Mouse (Mus musculus) gastrocnemius, adult 2 months (tissue): Measurements from ENCODE around the gene Large1. TPM values are rescaled to one million over a fixed set of nuclear protein-coding genes. Genes with fewer than 3 reads are reported as not detected.
"Not testable (repeated sequence)": the region's sequence is repeated elsewhere in the genome, so short reads cannot be mapped to it uniquely, and the experiment has no call there.

Source experiments
- DNase-seq: peaks from one replicate; pipeline ENCODE4 v3.0.0; 2022
- H3K27ac ChIP-seq: fragments of 200-600 bp; 2 replicates; pipeline ENCODE4 v1.8.1; 2022; ENCODE audit warnings: mild to moderate bottlenecking
- H3K4me3 ChIP-seq: fragments of 200-600 bp; 2 replicates; pipeline ENCODE4 v1.8.1; 2022; ENCODE audit warnings: mild to moderate bottlenecking, moderate library complexity
- CTCF ChIP-seq: fragments of 200-600 bp; IDR thresholded peaks from 2 replicates; pipeline ENCODE4 v1.8.1; 2022; ENCODE audit warnings: antibody characterized with exemption, mild to moderate bottlenecking, moderate library complexity
- intact Hi-C: fragments of 180-260 bp; cut with DNase I; formaldehyde crosslinking; loops from one replicate; pipeline ENCODE4 v1.15.1; 2025
- total RNA-seq, 2 experiments: library from RNA; stranded (reverse); gene quantifications; 2 replicates each; pipeline ENCODE4 v1.2.3; 2021

The Large1 gene
- total RNA-seq, 2 experiments from 2014 or later: 25.3 to 29.6 TPM

DNA sequence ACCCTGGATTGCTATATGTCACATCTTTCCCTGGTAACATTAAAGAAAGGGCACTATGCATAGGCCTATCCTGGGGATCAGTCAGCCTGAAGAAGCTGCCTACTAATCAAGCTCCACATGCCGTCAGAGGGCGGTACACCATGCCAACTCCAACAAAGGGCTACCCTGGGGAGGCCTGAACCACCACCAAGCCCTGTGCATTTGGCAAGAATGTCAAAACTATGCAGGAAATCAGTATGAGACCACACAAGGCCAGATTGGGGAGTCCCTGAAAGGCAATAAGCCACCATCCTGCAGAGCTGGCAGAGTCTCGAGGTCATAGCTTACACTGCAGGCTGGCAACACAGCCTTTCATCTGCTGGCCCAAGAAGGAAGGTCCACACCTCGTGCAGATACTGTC, 28.7 kb downstream of the Large1 start:
- TF ChIP-seq CTCF: no peak
- Histone ChIP-seq H3K27ac (0 out of 2 replicates have a peak overlapping the region, but pooled peaks have one; percentile 12), H3K4me3 (no peak overlapping the region)
- no peak for DNase-seq
- intact Hi-C loops: no loop called here

DNA sequence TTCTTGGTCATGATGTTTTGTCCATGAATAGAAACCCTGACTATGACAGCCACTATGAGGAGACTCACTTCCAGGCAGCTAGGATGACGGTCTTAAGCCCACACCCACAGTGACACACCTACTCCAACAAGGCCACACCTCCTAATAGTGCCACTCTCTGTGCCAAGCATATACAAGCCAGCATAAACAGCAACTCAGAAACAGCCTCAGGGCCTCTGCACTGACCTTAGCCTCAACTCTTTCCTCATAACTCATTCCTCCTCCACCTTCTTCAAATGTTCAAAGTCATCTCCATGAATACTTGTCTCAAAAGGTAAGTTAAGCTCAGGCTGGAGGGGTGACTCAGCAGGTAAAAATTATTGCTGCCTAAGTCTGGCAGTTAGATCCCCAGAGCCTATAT, 29.7 kb downstream of the Large1 start:
- no peak for DNase-seq
- no peak for TF ChIP-seq CTCF
- Histone ChIP-seq H3K4me3 (no peak overlapping the region), H3K27ac (no peak overlapping the region)
- intact Hi-C loops: no loop called here

DNA sequence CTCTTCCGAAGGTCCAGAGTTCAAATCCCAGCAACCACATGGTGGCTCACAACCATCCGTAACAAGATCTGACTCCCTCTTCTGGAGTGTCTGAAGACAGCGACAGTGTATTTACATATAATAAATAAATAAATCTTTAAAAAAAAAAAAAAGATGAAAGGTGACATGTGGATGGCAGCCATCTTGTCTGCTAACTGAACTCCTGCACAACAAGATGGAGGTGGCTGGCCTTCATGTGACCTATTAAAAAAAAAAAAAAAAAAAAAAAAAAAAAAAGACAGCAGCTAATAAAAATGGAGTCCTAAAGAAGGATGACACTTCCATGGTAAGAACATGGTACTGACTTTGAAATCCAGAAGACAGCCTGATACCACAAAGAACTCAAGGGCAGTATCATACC, 33.8 kb downstream of the Large1 start:
- H3K27ac ChIP-seq, intact Hi-C loops, H3K4me3 ChIP-seq, DNase-seq: not testable (repeated sequence)

DNA sequence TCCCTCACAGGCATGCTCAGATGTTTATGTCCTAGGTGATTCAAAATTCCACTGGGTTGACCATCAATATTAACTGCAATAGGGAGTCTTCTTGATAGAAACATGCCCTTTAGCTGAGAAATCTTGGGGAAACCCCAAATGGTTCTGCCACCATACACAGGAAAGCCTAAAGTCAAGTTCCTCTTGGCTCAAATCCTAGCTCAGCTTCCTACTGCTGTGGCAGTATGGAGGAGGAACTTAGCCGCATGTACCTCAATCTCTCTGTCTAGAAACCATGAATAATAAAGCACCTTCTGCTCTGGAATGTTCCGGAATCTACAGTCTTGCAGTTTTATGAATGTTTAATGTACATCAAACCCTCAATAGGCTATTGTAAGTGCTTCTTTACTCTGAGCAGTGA, 39.4 kb downstream of the Large1 start:
- H3K27ac ChIP-seq: peak overlapping the region; percentile 87
- H3K4me3 ChIP-seq: no peak overlapping the region
- no peak for DNase-seq
- intact Hi-C loops: no loop called here
- TF ChIP-seq CTCF: no peak

DNA sequence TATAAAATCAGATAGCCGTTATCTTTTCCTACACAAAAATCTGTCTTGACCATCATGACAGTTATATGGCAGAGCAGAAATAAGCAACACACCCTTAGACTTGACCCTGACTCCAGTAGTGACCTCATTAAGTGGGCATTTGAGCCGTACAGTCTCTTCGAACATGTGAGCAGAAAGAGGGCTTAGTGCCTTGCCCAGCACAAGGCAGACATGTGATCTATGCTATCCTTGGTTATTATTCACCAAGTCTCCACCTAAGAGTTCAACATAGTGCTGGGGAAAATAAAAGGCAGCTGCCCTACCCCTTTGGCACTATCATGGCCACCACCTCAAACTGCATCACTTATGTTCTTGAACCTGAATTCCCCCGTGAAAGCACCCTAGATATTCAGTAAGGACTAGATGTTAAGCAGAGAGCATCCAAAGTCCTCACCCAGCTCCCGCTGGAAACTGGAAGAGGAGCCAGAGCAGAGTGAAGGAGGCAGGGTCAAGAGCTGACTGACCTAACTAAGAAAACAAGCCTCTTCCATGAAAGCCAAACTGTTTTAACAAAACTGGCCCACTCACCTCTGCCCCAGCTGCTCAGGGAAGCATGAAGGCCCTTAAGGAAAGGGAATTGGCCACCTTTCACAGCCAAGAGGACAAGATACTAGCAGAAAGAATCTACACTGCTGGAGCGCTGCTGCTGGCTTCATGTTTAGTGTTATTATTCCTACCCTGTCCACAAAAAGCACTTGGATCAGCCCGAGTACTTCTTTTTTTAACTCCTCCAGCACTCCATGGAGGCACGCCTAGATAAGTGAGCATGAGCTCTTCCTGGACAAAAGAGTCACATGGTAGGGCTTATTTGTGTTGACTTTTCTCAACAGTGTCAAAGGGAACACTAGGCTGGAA, 40.4 kb downstream of the Large1 start:
- DNase-seq: peak; percentile 34
- TF ChIP-seq CTCF: no peak
- H3K27ac ChIP-seq: peak overlapping the region; percentile 87

DNA sequence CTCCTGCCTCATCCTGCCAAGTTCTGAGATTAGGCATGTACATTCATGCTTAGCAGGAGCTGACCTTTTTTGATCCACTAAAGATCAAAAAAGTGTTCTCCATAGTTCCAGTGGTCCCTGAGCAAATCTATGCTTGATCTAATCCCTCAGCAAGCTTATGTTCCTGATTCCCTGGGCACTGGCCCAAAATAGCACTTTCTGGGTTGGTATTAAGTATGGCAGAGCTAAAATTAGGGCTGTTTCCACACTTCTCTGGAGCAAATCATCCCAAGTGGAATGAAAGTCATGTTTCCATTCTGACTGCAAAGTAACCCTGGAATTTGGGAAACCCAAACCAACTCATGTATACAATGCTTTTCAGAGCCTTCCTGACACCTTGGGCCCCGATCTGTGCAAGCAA, 42.9 kb downstream of the Large1 start:
- no peak for TF ChIP-seq CTCF
- Histone ChIP-seq H3K4me3 (no peak overlapping the region), H3K27ac (peak overlapping the region; percentile 17; the same call in 1 of the 2 replicates)
- intact Hi-C loops: no loop called here
- no peak for DNase-seq

More for the DNA sequence above, 40.4 kb downstream of the Large1 start:
- H3K4me3 ChIP-seq: peak overlapping the region; percentile 0
- intact Hi-C loops: no loop called here

DNA sequence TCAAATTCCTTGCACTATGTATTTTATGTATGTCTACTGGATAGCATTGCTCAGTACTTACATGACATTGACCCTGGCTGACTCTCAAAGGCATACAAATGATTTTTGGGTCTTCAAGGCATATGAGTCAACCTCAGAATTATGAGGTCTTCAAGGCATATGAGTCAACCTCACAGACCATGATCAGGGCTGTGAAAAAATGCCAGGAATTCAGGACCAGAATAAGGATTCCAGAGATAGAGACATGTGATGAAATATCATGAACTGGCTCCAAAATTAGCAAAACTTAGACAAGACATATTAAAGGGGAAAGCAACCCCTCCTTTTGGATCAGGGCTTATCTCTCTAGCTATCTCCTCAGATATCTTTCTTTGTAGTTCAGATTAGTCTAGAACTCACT, 43.3 kb downstream of the Large1 start:
- intact Hi-C loops: no loop called here
- DNase-seq: no peak
- Histone ChIP-seq H3K27ac (peak overlapping the region; percentile 17; the same call in 1 of the 2 replicates), H3K4me3 (no peak overlapping the region)
- TF ChIP-seq CTCF: no peak

DNA sequence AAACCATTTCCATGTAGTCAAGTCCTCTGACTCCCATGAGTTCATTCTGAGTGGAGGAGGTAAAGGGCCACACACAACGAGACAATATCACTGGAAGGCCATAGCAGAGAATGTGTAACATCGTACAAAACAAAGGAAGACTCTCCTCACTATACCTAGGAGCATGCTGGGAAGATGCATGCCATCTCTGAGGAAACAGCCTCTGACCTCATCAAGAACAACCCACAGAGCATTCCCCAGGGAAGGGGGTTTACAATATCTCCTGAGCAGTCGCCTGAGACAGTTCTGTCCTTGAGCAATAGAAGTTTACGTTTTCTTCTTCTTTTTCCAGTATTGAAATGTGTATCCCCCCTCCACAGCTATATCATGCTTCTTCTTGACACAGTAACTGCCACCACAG, 49.4 kb downstream of the Large1 start:
- no peak for TF ChIP-seq CTCF
- DNase-seq: no peak
- H3K27ac ChIP-seq: no peak overlapping the region
- intact Hi-C loops: no loop called here
- H3K4me3 ChIP-seq: no peak overlapping the region

DNA sequence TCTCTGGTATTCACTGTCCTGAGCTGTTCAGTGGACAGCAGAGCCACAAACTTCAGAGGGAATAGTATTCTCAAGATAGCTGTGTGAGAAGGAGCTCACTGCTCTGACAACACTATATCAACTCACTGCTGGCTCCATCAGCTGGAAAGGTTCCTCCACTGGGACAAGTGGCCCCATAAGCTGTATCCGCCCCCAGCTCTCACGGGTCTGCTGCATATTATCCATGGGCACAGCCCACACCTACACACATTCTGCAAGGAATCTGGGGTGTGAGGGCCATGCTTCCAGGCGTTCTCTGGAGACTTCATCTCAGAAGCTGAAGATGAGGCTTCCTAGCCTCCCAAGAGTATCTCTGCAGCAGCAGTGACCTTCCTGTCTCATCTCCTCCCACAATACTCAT, 50.4 kb downstream of the Large1 start:
- no peak for DNase-seq
- no peak for TF ChIP-seq CTCF
- H3K4me3 ChIP-seq: no peak overlapping the region
- intact Hi-C loops: no loop called here
- no peak overlapping the region for H3K27ac ChIP-seq

DNA sequence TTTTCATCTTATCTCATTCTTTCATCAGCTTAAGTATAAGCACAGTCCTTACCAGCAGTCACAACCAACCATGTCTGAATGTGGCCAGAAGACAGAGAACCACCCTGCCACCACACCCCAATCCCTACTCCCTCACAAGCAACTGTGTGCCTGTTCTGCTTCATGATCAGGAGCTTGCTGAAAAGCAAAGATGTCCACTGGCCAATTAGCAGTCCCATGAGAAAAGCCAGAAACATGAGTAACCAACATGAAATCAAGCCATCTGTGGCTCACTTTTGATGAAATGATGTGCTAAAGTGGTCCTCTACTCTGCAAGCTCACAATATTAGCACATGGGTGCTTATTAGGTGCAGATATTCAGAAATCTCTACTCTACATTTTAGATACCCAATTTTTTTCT, 57.8 kb downstream of the Large1 start:
- no peak for DNase-seq
- Histone ChIP-seq H3K27ac (no peak overlapping the region), H3K4me3 (no peak overlapping the region)
- no peak for TF ChIP-seq CTCF
- intact Hi-C loops: no loop called here

DNA sequence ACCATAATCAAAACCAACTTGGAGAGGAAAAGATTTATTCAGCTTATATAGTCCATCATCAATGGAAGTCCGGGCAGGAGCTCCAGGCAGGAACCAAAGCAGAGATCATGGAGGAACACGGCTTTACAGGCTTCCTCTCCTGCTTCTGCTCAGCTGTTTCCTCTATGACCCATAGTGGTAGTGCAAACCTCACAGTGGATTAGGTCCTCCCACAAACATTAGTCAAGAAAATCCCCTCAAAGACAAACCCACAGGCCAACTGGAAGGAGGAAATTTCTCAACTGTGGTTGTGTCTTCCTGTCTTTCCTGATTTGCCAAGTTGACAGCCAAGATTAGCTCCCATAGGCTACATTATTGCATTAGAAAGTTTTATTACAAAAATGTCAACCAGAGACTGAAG, 59.7 kb downstream of the Large1 start:
- intact Hi-C loops: no loop called here

DNA sequence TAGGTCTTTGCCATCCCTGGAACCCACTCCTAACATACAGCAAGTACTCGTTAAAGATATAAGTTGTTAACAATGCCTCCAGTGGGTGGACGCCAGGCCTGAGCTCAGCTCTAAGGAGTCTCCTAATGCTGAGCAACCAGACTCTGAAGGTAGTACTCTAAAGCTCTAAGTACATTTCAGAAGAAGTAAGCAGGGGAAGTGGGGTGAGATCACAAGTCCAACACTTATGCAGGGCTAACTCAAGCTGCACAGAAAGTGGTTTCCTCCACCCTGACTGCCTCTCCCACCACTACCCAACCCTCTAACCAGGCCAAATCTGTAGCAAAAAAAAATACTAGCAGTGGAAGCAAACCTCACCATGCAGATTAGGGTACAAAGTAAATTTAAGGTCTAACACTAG, 61.7 kb downstream of the Large1 start:
- Histone ChIP-seq H3K27ac (no peak overlapping the region), H3K4me3 (no peak overlapping the region)
- intact Hi-C loops: no loop called here
- no peak for DNase-seq
- TF ChIP-seq CTCF: no peak

More for the DNA sequence above, 59.7 kb downstream of the Large1 start:
- no peak for TF ChIP-seq CTCF
- no peak for DNase-seq
- H3K4me3 ChIP-seq: no peak overlapping the region
- H3K27ac ChIP-seq: no peak overlapping the region

DNA sequence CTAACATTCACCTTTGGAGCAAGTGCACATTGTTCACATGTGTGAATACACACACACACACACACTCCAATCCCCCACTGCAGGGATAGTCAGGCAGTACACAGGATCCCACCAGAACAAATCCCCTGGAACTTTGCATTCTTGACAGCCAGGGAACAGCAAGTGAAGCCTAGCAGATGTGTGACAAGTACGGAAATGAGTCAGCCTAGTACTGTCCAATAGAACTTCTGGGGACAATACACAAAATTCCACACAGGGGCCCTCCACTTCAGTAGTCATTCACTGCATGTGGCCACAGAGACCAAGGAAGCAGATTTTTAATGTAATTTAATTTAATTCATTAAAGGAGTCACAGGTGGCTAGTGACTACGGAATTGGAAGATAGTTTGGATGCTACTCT, 62.7 kb downstream of the Large1 start:
- DNase-seq: no peak
- Histone ChIP-seq H3K4me3 (no peak overlapping the region), H3K27ac (no peak overlapping the region)
- intact Hi-C loops: no loop called here
- TF ChIP-seq CTCF: no peak

DNA sequence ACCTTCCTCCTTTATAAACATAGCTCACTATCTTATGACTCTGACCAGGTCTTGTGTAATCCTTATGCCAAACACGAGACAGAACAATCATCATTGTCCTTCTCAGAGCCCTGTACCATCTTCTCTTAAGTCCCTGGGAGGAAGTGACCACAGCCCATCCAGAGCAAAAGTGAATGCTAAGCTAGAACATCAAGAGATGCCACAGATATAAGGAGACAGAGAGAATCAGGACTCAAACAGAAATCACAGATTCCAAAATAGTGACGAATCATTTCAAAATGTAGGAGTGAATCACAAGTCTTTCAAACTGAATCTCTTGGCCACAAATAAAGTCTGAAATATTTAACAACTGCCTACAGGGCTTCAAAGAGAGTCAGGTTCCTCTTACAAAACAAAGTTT, 63.5 kb downstream of the Large1 start:
- Histone ChIP-seq H3K4me3 (no peak overlapping the region), H3K27ac (no peak overlapping the region)
- no peak for TF ChIP-seq CTCF
- intact Hi-C loops: no loop called here
- DNase-seq: no peak
